Mouse (Mus musculus) central nervous system, embryonic 14 days (tissue): ENCODE data around the gene Adamts7. TPM values are rescaled to one million over a fixed set of nuclear protein-coding genes. Genes with fewer than 3 reads are reported as not detected.

ENCODE experiments used
- polyA plus RNA-seq: library from polyadenylated mRNA; depleted of rRNA; stranded (reverse); fragments of >200 nt; gene quantifications from 2 replicates; pipeline ENCODE4 v1.2.3, GENCODE M21; 2012; rRNA removed

Adamts7 gene
- 37.3 and 37.9 TPM in 2 replicates for polyA plus RNA-seq

DNA sequence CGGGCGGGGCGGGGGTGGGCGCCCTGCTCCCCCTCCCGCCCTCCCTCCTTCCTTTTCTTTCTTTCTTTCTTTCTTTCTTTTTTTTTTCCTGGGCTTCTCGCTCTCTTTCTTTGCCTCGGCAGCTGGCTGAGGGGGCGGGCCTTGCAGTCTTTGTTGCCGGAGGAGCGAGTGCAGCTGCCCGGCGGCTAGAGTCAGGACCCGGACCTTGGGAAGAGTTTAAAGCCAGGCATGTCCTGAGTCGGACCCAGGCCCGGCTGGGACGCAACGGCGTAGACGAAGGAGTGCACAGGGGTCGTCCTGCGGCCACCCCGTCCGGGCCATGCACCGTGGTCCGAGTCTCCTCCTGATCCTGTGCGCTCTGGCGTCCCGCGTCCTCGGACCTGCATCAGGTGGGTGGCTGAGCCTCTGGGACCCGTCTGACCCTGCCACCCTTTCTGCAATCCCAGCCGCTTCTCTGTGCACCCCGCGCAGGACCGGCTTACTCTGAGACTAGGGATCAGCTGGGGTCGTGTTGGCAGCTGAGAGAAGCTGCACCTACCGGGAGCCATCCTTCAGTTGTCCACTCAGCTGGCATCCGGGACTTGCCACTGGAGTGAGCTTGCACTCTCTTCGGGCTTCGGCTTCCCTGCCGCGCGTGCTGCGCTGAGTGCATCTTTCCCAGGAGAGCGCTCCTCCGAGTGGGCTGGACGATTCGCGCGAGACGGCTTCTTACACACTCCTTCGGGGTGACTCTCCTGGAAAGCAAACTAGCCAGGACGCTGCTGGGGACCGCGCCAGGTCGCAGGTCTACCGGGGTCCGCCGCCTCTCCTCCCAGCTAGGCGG lies at the start of gene Adamts7:
TSS of gene Adamts7 (plus strand) at position 144 of the 823 bp plus-strand sequence.

DNA sequence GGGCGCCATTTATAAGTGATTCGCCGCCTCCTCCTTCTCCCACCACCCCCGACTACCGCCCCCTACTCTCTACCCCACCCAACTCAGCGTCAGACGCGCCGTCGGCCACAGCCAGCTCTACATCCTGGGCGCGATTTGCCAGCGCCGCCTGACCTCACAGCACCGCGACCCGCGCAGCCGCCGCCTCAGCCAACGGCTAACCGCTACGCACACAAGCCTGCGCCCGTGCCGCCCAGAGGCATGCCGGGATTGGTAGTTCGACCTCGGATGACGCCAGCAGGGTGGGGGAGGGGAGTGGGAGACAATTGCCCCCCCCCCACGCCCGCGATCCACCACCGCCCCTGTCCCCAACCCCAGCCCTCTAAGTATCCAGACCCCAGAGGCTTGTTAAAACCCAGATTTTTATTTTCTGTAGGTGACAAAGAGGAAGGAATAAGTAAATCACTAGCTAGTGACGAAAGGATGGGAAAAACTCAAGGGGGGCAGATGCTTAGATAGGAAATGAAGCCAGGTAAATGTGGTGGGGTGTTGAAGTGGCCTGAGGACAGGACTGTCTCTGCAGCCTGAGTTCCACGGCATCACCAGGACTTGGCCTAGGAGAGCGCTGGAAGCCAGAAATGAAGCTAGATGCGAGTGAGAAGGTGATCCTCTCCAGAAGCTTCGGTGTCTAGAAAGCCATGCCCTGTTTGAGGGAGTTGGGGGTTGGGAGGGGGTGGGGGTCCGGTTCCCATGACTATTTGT lies 48.1 kb upstream of the Adamts7 start, which contains the start of gene Morf4l1:
TSS of gene Morf4l1 (minus strand) at position 208 of the 741 bp plus-strand sequence.

Other genes starting within 250 kb of the Adamts7 start
- 10.2 and 12.0 TPM in 2 replicates for gene Ctsh, start 108.9 kb upstream of the Adamts7 start, polyA plus RNA-seq
- 503 and 507 TPM in 2 replicates for gene Morf4l1, start 48.3 kb upstream of the Adamts7 start, polyA plus RNA-seq
- 11.7 and 14.6 TPM in 2 replicates for gene Tbc1d2b, start 107.7 kb downstream of the Adamts7 start, polyA plus RNA-seq